Mouse (Mus musculus) megakaryocyte, embryonic 14.5 days (primary cell): ENCODE results near the gene A430005L14Rik.

Experiments
- FLI1 ChIP-seq: IDR thresholded peaks from 2 replicates; pipeline ENCODE4 v1.6.1; 2012; ENCODE audit warnings: low read length, inconsistent platforms, mixed read lengths
- GATA1 ChIP-seq: IDR thresholded peaks from 3 replicates; pipeline ENCODE4 v1.6.1; 2012; ENCODE audit warnings: mixed read lengths, low read length, inconsistent platforms, borderline replicate concordance

- TF ChIP-seq GATA1 (no peak), FLI1 (no peak)
Observed at GRCm38 (mm10) chr4:154010907-154011645, 54.0 kb downstream of the A430005L14Rik start.
